Mouse (Mus musculus): Measurements from ENCODE around the gene Antxr1.
"Not testable (repeated sequence)": the region's sequence is repeated elsewhere in the genome, so short reads cannot be mapped to it uniquely, and the experiment has no call there.

Gene Antxr1

GRCm38 (mm10) chr6:87103314-87103713 lies 232.3 kb downstream of the Antxr1 start:
- no peak for DNase-seq (ENCODE audit: extremely low spot score, low spot score)

GRCm38 (mm10) chr6:87102421-87102911 lies 233.2 kb downstream of the Antxr1 start:
- no peak for DNase-seq (ENCODE audit: extremely low spot score, low spot score)

- DNase-seq (ENCODE audit: extremely low spot score, low spot score): no peak
Observed at GRCm38 (mm10) chr6:87101955-87102353, 233.7 kb downstream of the Antxr1 start.

GRCm38 (mm10) chr6:87101281-87101954 lies 234.2 kb downstream of the Antxr1 start:
- peak; percentile 85 for DNase-seq (ENCODE audit: extremely low spot score, low spot score)

GRCm38 (mm10) chr6:87100297-87101020 lies 235.2 kb downstream of the Antxr1 start:
- no peak for DNase-seq (ENCODE audit: extremely low spot score, low spot score)

GRCm38 (mm10) chr6:87099671-87100296 lies 235.8 kb downstream of the Antxr1 start:
- DNase-seq (ENCODE audit: extremely low spot score, low spot score): no peak

- no peak for DNase-seq (ENCODE audit: extremely low spot score, low spot score)
Observed at GRCm38 (mm10) chr6:87099261-87099660, 236.4 kb downstream of the Antxr1 start.

GRCm38 (mm10) chr6:87093631-87094030 lies 242.0 kb downstream of the Antxr1 start:
- DNase-seq (ENCODE audit: extremely low spot score, low spot score): not testable (repeated sequence)

GRCm38 (mm10) chr6:87092476-87092875 lies 243.1 kb downstream of the Antxr1 start:
- DNase-seq (ENCODE audit: extremely low spot score, low spot score): no peak

GRCm38 (mm10) chr6:87090877-87091276 lies 244.7 kb downstream of the Antxr1 start:
- DNase-seq (ENCODE audit: extremely low spot score, low spot score): no peak

GRCm38 (mm10) chr6:87088356-87088755 lies 247.3 kb downstream of the Antxr1 start:
- no peak for DNase-seq (ENCODE audit: extremely low spot score, low spot score)

GRCm38 (mm10) chr6:87085026-87085425 lies 250.6 kb downstream of the Antxr1 start:
- no peak for DNase-seq (ENCODE audit: extremely low spot score, low spot score)

Measured in neural tube, embryonic 10.5 days (tissue).